Mouse (Mus musculus): ENCODE results near the gene Wfdc17. TPM values are rescaled to one million over a fixed set of nuclear protein-coding genes. Genes with fewer than 3 reads are reported as not detected.

Wfdc17 gene
- polyA plus RNA-seq, 1 experiment from 2014 or later = not detected

DNA sequence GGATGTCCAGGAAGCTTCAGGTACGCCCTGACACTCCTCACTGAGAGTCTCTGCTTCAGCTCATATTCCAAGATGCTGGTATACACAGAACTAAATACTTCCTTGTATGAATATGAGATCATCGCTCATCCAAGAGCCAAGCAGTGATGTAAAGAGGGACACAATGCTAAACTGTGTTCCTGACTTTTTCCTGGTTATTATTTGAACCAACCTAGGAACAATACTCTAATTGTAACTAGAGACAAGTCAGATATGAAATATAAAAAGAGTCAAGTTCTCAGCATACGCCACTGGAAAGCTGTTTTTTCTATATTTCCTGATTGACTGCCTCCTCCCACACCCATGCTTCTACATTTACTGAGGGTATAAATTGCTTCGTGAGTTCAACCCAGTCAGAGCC, 4.9 kb downstream of the Wfdc17 start, which contains the start of gene Wfdc18:
Wfdc18 (plus strand) TSS at position 301 of the 400 bp plus-strand sequence.
- no peak for ATAC-seq
- H3K4me1 ChIP-seq (replicated peaks; ENCODE audit: control insufficient read depth, insufficient read depth, low read length) = no peaks in the 10 kb centered on the region
- WGBS = 69% methylated on average over 4 of the region's 4 CpGs

DNA sequence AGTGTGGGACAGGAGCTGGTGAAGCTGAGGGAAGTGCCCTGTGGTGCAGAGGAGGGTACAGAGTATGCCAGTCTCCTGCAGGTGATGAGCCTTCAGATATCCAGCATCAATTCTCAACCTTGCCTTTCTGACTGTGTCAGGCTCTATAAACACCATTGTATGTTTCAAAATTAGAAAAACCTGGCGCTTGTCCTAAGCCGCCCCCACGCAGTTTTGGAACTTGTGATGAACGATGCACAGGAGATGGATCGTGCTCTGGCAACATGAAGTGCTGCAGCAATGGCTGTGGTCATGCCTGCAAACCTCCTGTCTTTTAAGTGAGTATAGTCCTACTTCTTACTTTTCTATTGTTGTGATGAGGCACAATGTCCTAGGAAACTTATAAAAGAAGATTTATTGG, 5.9 kb downstream of the Wfdc17 start:
- H3K27ac ChIP-seq (ENCODE audit: low read length) = no peak overlapping the region
- H3K9ac ChIP-seq (replicated peaks; ENCODE audit: low read depth, low read length) = no peak overlapping the region
- H3K4me1 ChIP-seq (replicated peaks; ENCODE audit: control insufficient read depth, insufficient read depth, low read length) = no peaks in the 10 kb centered on the region
- H3K27me3 ChIP-seq (replicated peaks; ENCODE audit: control insufficient read depth, insufficient read depth, low read length) = no peaks in the 10 kb centered on the region
- ATAC-seq = no peak
- H3K4me2 ChIP-seq (ENCODE audit: low read length) = no peak overlapping the region
- H3K4me3 ChIP-seq (replicated peaks; ENCODE audit: low read length) = no peak overlapping the region
- H3K9me3 ChIP-seq (ENCODE audit: control insufficient read depth, low read length) = no peaks in the 10 kb centered on the region
- 94% methylated on average over 5 of the region's 5 CpGs for WGBS
- H3K36me3 ChIP-seq (ENCODE audit: control insufficient read depth, insufficient read depth) = no peaks in the 10 kb centered on the region

More for the DNA sequence above, 4.9 kb downstream of the Wfdc17 start, which contains the start of gene Wfdc18:
- H3K4me2 ChIP-seq (ENCODE audit: low read length) = no peak within 1 kb of the TSS
- no peaks in the 10 kb centered on the region for H3K27me3 ChIP-seq (replicated peaks; ENCODE audit: control insufficient read depth, insufficient read depth, low read length)
- no peaks in the 10 kb centered on the region for H3K36me3 ChIP-seq (ENCODE audit: control insufficient read depth, insufficient read depth)
- no peaks in the 10 kb centered on the region for H3K9me3 ChIP-seq (ENCODE audit: control insufficient read depth, low read length)
- no peak within 1 kb of the TSS for H3K4me3 ChIP-seq (replicated peaks; ENCODE audit: low read length)
- H3K9ac ChIP-seq (replicated peaks; ENCODE audit: low read depth, low read length) = no peak within 1 kb of the TSS
- no peak within 1 kb of the TSS for H3K27ac ChIP-seq (ENCODE audit: low read length)

GRCm38 (mm10) chr11:83712671-83713070, 8.9 kb downstream of the Wfdc17 start:
- Histone ChIP-seq H3K9ac (replicated peaks; ENCODE audit: low read depth, low read length) (no peak overlapping the region), H3K36me3 (ENCODE audit: control insufficient read depth, insufficient read depth) (no peaks in the 10 kb centered on the region), H3K27me3 (replicated peaks; ENCODE audit: control insufficient read depth, insufficient read depth, low read length) (no peaks in the 10 kb centered on the region), H3K4me1 (replicated peaks; ENCODE audit: control insufficient read depth, insufficient read depth, low read length) (no peaks in the 10 kb centered on the region), H3K9me3 (ENCODE audit: control insufficient read depth, low read length) (no peaks in the 10 kb centered on the region), H3K27ac (ENCODE audit: low read length) (no peak overlapping the region), H3K4me2 (ENCODE audit: low read length) (no peak overlapping the region), H3K4me3 (replicated peaks; ENCODE audit: low read length) (no peak overlapping the region)
- ATAC-seq = no peak
- whole genome bisulfite sequencing = 67% methylated on average over 1 of the region's 1 CpGs

DNA sequence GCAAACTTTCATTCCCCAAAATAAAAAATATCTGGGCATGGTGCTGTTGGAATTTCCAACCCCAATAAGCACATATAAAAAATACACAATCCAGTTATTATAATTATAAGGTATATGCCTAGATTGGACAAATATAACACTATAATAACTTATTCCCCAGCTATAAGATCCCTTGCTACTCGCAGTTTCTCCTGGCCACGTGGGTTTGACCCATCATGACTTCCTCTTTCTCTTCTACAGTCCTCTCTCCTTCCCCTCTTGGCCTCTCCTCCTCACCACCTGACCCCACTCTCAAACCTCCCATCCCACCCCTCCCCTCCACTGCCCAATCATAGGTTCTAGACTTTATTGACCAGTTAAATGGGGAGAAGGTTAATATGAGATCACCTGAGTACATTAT, 10.1 kb downstream of the Wfdc17 start:
- no peaks in the 10 kb centered on the region for H3K9me3 ChIP-seq (ENCODE audit: control insufficient read depth, low read length)
- no peak overlapping the region for H3K4me2 ChIP-seq (ENCODE audit: low read length)
- ATAC-seq = no peak
- 79% methylated on average over 2 of the region's 2 CpGs for WGBS
- H3K27ac ChIP-seq (ENCODE audit: low read length) = no peak overlapping the region
- H3K4me3 ChIP-seq (replicated peaks; ENCODE audit: low read length) = no peak overlapping the region
- no peaks in the 10 kb centered on the region for H3K4me1 ChIP-seq (replicated peaks; ENCODE audit: control insufficient read depth, insufficient read depth, low read length)
- H3K9ac ChIP-seq (replicated peaks; ENCODE audit: low read depth, low read length) = no peak overlapping the region
- H3K36me3 ChIP-seq (ENCODE audit: control insufficient read depth, insufficient read depth) = no peaks in the 10 kb centered on the region
- no peaks in the 10 kb centered on the region for H3K27me3 ChIP-seq (replicated peaks; ENCODE audit: control insufficient read depth, insufficient read depth, low read length)

- H3K27me3 ChIP-seq (replicated peaks; ENCODE audit: control insufficient read depth, insufficient read depth, low read length) = no peaks in the 10 kb centered on the region
- 90% methylated on average over 6 of the region's 6 CpGs for WGBS
- H3K36me3 ChIP-seq (ENCODE audit: control insufficient read depth, insufficient read depth) = no peaks in the 10 kb centered on the region
- no peak for ATAC-seq
- no peak overlapping the region for H3K4me2 ChIP-seq (ENCODE audit: low read length)
- no peak overlapping the region for H3K9ac ChIP-seq (replicated peaks; ENCODE audit: low read depth, low read length)
- H3K9me3 ChIP-seq (ENCODE audit: control insufficient read depth, low read length) = no peaks in the 10 kb centered on the region
- no peak overlapping the region for H3K4me3 ChIP-seq (replicated peaks; ENCODE audit: low read length)
- no peak overlapping the region for H3K27ac ChIP-seq (ENCODE audit: low read length)
- no peaks in the 10 kb centered on the region for H3K4me1 ChIP-seq (replicated peaks; ENCODE audit: control insufficient read depth, insufficient read depth, low read length)
Measured at GRCm38 (mm10) chr11:83717042-83717665, 13.4 kb downstream of the Wfdc17 start.

DNA sequence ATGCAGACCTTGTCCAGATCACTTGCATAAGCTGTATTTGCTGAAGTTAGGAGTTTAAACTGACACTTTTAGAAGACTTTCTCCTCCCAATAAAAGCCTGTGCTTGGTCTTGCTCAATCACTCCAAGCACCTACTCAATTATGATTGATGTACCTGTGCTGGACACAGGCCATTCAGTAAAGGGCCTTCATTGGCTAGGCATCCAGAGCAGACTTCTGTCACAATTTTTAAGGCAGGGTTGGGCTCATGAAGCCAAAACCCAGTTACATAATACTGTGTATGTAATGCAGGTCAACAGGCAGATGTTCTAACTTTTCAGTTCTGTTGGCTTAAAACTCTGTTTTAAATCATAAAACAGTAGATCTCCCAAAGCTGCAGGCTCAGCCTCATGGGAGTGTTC, 17.0 kb downstream of the Wfdc17 start:
- Histone ChIP-seq H3K9me3 (ENCODE audit: control insufficient read depth, low read length) (no peaks in the 10 kb centered on the region), H3K4me1 (replicated peaks; ENCODE audit: control insufficient read depth, insufficient read depth, low read length) (no peaks in the 10 kb centered on the region), H3K27ac (ENCODE audit: low read length) (no peak overlapping the region), H3K4me2 (ENCODE audit: low read length) (no peak overlapping the region), H3K27me3 (replicated peaks; ENCODE audit: control insufficient read depth, insufficient read depth, low read length) (no peaks in the 10 kb centered on the region), H3K4me3 (replicated peaks; ENCODE audit: low read length) (no peak overlapping the region), H3K36me3 (ENCODE audit: control insufficient read depth, insufficient read depth) (no peaks in the 10 kb centered on the region), H3K9ac (replicated peaks; ENCODE audit: low read depth, low read length) (no peak overlapping the region)
- ATAC-seq = no peak

GRCm38 (mm10) chr11:83728757-83729432, 25.1 kb downstream of the Wfdc17 start:
- Histone ChIP-seq H3K27me3 (replicated peaks; ENCODE audit: control insufficient read depth, insufficient read depth, low read length) (no peaks in the 10 kb centered on the region), H3K36me3 (ENCODE audit: control insufficient read depth, insufficient read depth) (no peaks in the 10 kb centered on the region), H3K4me1 (replicated peaks; ENCODE audit: control insufficient read depth, insufficient read depth, low read length) (no peaks in the 10 kb centered on the region), H3K9ac (replicated peaks; ENCODE audit: low read depth, low read length) (no peak overlapping the region), H3K4me3 (replicated peaks; ENCODE audit: low read length) (no peak overlapping the region), H3K4me2 (ENCODE audit: low read length) (no peak overlapping the region), H3K9me3 (ENCODE audit: control insufficient read depth, low read length) (no peaks in the 10 kb centered on the region), H3K27ac (ENCODE audit: low read length) (no peak overlapping the region)
- ATAC-seq = no peak
- 74% methylated on average over 3 of the region's 3 CpGs for WGBS

GRCm38 (mm10) chr11:83731116-83731515, 27.3 kb downstream of the Wfdc17 start:
- H3K36me3 ChIP-seq (ENCODE audit: control insufficient read depth, insufficient read depth) = no peaks in the 10 kb centered on the region
- H3K9me3 ChIP-seq (ENCODE audit: control insufficient read depth, low read length) = no peaks in the 10 kb centered on the region
- no peak overlapping the region for H3K4me3 ChIP-seq (replicated peaks; ENCODE audit: low read length)
- H3K9ac ChIP-seq (replicated peaks; ENCODE audit: low read depth, low read length) = no peak overlapping the region
- no peak overlapping the region for H3K27ac ChIP-seq (ENCODE audit: low read length)
- WGBS = 90% methylated on average over 1 of the region's 1 CpGs
- H3K4me1 ChIP-seq (replicated peaks; ENCODE audit: control insufficient read depth, insufficient read depth, low read length) = no peaks in the 10 kb centered on the region
- H3K4me2 ChIP-seq (ENCODE audit: low read length) = no peak overlapping the region
- H3K27me3 ChIP-seq (replicated peaks; ENCODE audit: control insufficient read depth, insufficient read depth, low read length) = no peaks in the 10 kb centered on the region
- ATAC-seq = no peak

DNA sequence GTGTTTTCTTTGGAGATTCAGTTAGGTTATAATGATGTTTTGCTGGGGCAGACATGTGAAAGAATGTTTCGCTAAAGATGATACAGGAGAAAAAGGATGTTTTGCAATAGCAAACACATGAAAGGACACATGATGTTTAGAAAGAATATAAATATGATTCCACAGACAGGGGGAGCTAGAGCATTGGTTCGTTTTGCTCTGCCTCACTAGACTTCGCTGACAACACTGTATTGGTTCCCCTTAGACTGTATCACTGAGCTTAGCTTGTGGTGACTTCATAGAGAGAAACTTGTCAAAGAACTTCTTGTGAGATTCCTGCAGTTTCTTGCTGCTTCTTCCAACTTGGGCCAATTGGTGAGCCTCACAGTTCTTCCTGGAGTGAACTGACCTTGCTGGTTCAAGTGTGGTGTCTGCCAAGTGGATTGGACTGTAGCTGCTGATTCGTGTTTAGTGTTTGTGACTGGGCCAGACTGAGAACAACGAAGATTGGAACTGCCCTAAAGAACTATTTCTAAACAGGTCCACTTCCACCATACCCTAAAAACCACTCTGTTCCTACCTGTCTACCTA, 29.4 kb downstream of the Wfdc17 start:
- no peaks in the 10 kb centered on the region for H3K27me3 ChIP-seq (replicated peaks; ENCODE audit: control insufficient read depth, insufficient read depth, low read length)
- ATAC-seq = no peak
- WGBS = 80% methylated on average over 5 of the region's 5 CpGs
- H3K4me3 ChIP-seq (replicated peaks; ENCODE audit: low read length) = no peak overlapping the region
- no peaks in the 10 kb centered on the region for H3K9me3 ChIP-seq (ENCODE audit: control insufficient read depth, low read length)
- H3K27ac ChIP-seq (ENCODE audit: low read length) = no peak overlapping the region
- no peak overlapping the region for H3K4me2 ChIP-seq (ENCODE audit: low read length)
- no peak overlapping the region for H3K9ac ChIP-seq (replicated peaks; ENCODE audit: low read depth, low read length)
- no peaks in the 10 kb centered on the region for H3K36me3 ChIP-seq (ENCODE audit: control insufficient read depth, insufficient read depth)
- H3K4me1 ChIP-seq (replicated peaks; ENCODE audit: control insufficient read depth, insufficient read depth, low read length) = no peaks in the 10 kb centered on the region

Data from forebrain, embryonic 16.5 days (tissue).